Mouse (Mus musculus): ENCODE results near the gene Retn. TPM values are rescaled to one million over a fixed set of nuclear protein-coding genes. Genes with fewer than 3 reads are reported as not detected.

The Retn gene
- polyA plus RNA-seq, 2 experiments from 2014 or later = not detected

DNA sequence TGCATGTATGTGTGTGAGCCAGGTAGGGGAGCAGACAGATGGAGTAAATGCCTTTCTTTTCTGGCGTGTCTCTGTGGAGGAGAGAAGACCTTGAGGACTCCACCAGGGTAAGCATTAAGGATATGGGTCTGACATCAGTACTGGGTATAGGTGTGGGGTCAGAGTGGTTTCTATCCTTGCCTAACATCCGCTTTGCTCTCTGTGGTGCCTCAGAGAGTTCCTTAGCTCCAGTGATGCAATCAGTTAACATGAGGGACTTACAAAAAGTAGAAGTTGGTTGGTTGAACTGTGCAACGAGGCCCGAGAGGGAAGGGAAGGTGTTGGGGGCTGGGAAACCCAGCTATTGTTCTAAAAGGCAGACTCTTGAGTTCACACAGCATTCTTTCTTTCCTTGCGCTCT lies 8.8 kb downstream of the Retn start:
- ATAC-seq = no peak

DNA sequence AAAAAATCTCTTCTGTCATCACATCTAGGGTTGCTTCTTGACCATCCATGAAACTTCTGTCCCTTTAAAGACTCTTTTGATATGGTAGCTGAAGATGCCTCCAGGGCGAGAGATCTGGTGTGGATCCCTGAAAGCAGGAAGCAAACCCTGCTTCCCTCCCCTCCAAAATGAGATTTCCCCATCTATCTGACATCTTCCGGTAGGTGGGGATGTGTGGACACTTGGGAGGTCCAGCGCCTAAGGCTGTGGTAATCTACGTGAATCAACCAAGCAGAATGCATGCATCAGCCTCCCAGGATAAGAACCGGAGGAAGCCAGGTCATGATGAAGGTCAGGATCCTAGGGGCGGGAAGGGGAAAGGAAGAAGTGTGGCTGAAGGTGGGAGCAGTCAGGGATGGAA lies 9.9 kb downstream of the Retn start, which contains the start of gene Mcemp1:
Gene Mcemp1, plus strand, starts transcription at position 248 of the 400 bp plus-strand sequence.
- ATAC-seq = no peak

DNA sequence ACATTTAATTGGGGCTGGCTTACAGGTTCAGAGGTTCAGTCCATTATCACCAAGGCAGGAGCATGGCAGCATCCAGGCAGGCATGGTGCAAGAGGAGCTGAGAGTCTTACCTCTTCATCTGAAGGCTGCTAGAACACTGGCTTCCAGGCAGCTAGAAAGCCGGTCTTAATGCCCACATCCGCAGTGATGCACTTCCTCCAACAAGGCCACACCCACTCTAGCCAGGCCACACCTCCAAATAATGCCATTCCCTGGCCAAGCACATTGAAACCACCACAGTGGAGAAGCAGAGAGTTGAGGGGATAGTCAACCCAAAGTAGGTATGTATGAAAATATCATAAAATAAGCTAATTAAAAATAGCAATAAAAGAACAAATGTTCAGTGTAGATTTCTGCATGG lies 14.8 kb downstream of the Retn start:
- peak; percentile 41 for ATAC-seq

DNA sequence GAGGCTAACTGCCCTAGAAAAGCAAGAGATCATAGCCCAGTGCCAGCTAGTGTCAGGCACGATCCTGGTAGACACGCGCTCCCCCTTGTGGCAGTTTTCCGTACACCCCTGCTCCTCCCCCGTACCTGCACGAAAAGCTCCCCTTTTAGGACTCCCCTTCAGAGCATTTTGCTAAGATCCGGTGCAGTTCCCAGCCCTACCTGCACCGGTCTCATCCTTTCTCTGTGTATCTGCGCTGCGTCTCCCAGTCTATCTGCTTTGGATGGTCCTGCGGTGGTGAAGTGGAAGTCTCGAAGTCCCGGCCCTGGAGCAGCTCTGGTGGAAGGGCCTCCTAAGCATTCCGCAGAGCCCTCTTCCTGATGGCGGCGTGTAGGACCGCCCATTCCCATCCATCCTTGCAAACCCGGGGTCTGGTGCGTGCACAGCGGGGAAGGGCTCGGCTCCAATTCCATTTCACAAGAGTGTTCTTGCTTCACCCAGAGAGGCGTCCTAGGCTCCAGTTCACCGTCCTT lies 16.5 kb downstream of the Retn start, which contains the start of gene Fcor:
Gene Fcor, minus strand, starts transcription at position 383 of the 512 bp plus-strand sequence.
- ATAC-seq = peak; percentile 67

DNA sequence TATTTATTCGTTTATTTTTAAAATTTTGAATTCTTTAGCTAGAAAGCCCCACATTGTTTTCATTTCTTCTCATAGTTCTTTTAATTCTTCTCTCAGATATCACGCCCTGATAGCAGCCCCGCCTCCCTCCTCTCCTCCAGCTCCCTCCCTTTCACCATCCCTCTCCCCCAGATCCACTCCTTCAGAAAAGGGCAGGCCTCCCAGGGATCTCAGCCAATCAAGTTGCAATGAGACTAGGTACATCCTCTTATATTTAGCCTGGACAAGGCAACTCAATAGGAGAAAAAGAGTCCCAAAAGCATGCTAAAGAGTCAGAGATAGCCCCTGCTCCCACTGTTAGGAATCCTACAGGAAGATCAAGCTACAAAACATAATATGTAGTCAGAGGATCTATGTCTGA lies 19.1 kb downstream of the Retn start:
- ATAC-seq = no peak

DNA sequence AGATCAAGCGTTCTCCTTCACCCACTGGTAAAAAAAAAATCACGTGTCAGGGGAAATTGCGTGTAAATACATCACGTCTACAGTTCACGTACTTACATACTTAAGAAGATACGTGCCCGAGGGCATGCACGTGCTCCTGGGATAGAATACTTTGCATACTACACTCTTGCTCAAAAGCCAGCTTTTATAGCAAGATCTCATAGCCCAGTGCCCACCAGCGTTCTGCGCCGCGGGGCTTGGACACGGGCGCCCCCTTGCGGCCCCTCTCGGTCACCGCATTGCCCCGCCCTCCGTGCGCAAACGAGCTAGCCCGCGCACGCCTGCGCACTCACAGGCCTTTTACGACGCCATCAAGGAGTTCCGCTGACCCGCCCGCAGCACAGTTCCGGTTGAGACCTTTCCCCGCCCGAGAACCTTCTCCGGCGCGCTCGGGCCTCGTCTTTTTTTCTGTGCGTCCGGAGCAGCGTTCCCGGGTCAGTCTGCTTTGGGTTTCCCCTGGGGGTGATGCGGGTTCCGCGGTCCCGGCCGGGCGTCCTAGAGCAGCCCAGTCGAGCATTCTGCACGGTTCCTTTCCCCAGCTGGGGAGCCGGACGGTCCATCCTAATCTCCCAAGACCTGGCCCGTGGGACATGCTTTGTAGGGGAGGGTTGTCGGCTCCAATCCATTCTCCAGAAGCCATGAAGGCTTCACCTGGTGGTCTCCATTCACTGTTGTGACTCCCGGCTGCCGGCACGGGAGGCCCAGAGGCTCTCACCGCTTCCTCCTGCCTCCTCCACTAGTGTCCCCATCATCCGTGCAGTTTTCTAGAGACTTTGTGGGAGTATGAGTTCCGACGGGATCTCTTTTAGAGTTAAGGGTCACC lies 20.8 kb downstream of the Retn start, which contains the start of gene Trappc5:
Gene Trappc5, plus strand, starts transcription at position 169 of the 862 bp plus-strand sequence.
- ATAC-seq = peak; percentile 82

DNA sequence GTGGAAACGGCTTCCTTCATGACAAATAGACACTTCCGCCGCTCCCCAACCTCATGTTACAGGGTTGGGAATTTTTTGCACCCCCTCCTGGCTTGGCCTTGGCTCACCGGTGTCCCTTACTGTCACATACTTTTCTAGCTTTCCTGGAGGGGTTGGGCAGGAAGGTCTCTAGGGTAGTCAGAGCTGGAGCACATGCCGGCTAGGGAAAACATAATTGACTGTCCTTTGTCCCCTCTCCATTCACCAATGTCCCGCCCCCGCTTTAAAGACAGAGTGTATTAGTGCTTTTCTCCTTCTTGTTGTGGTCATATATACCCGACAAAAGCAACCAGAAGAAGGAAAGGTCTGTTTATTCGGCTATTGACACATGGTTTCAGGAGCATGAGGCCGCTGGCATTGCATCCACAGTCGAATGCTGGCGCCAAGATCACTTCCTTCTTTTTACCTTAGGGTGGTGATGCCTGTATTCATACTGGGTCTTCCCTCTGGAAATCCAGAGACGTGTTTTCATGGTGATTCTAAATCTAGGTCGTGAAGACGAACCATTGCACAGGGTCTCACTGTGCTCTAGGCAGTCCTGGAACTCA lies 21.5 kb downstream of the Retn start:
- no peak for ATAC-seq

DNA sequence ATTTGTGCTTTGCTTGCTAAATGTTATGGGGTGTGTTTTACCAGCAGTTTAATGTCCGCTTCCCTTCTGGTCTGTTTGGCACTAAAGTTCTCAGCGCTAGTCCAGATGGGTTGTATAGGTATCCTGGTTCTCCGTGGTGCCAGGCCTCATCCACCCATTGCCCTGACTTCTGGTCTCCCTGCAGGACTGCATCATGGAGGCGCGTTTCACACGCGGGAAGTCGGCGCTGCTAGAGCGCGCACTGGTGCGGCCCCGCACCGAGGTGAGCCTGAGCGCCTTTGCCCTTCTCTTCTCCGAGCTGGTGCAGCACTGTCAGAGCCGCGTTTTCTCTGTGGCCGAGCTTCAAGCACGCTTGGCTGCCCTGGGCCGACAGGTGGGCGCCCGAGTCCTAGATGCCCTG lies 23.3 kb downstream of the Retn start:
- no peak for ATAC-seq

DNA sequence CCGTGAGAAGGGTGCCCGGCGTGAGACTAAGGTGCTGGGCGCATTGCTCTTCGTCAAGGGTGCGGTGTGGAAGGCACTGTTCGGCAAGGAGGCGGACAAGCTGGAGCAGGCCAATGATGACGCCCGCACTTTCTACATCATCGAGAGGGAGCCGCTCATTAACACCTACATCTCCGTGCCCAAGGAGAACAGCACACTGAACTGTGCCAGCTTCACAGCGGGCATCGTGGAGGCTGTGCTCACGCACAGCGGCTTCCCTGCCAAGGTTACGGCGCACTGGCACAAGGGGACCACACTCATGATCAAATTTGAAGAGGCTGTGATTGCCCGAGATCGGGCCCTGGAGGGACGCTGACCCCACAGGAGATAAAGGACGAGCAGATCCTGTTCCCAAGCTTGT lies 23.7 kb downstream of the Retn start:
- ATAC-seq = no peak

DNA sequence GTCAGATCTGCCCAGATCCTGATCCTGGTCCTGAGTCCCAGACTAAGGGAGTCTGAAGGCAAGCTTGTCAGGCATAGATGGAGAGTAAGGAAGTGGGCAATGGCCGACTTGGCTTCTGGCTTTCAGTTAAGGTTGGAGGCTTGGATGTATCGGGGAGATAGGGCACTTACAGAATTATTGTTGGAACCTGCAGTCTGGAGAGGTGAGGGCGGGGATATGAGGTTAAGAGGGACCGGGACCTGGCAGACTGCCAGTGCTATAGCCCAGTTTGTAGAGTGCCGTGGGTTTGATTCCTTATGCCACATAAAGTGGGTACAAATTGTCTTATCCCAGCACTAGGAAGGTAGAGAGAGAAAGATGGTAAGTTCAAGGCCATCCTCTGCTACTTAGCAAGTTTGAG lies 24.1 kb downstream of the Retn start:
- no peak for ATAC-seq

DNA sequence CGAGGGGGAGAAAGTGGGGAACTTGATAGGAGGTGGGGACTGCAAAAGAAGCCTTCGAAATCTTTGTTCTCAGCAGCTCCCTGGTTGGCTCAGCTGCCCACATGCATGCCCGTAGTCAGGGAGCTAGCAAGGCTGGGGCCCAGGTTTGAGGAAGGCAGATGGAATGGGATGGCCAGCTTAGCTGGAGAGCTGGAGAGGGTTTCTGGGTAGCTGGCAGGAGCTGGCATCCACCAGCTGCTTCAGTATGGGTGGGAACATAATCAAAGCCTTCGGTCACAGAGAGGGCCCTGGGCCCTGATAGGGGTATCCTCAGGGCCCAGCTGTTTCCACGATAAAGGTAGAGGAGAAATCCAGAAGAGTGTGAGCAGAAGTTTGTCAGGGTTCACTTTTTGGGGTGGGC lies 26.9 kb downstream of the Retn start:
- no peak for ATAC-seq

DNA sequence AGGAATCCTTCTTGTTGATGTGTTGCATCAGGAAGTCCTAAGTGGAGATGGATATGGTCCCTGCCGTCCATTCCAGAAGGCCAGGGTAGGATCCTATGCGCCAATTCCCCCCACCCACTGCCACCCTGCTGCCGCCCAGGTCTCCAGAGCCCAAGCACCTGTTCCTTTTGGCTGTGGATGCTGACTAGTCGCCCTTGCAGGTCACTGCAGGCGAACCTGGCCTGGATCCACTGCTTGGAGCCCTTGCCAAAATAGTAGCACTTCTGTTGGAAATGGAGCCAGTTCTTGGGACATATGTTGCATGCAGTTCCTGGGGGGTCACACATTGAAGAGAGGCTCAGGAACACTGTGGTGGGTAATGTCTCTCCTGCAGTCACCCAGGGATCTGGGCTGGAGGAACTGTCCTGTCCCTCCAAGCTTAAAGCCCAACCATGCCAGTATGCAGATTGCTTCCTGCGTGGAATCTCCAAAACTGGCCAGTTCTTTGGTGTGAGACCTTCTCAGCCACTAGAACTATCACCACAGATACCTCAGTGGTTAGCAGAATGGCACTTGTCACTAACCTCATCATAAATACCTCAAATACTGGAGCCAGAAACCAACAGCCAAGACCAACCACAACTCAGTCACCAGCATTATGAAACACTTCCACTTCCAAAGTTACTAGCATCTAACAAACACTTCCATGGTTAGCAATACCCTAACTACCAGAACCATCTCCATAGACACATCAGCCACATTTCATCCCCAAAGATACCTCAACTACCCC lies 28.0 kb downstream of the Retn start:
- ATAC-seq = no peak

DNA sequence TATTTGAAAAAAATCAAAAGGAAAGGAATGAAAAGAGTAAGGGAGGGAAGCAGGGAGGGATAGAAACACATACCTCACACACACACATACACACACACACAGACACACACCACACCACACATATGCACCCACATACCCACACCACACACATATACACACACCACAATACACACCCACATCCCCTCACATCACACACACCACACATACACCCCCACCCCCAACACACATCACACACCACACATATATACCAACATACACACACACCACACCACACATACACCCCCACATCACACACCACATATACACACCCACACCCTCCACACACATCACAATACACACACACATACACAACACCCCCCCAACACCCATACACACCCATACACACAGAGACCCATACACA lies 29.0 kb downstream of the Retn start:
- no peak for ATAC-seq

DNA sequence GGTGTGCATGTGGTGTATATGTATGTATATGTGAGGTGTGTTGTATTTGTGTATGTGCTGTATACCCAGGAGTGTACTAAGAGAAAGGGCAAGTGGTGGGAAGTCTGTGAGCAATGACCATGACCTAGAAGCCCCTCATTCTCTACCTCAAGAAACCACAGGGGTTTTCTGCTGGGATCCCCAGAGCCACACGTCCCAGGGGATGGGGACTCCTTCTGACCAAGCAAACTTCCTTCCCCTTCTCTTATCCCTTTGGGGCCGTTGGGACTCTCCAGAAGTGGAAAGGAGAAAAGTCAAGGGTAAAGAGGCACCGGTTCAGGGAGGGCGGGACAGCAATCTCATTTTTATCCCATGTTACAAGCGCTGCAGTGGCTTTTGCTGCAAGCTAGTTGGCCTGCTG lies 29.9 kb downstream of the Retn start:
- no peak for ATAC-seq

DNA sequence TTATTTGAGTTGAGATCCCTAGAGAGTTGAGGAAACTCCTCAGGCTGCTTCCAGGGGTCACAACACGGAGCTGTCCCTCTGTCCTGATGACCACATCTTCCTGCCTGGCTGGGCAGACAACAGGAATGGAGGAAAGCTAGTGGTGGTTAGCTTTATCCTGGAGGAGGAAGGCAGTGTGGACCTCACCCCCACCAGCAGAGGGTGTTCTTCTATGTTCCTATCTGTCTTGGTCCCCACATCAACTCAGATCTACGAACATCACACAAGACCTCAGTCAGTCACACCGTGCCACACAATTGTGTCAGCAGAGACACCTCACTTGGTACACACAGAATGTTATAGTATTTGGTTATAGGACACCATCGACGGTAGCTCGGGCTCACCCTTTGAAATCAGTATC lies 32.0 kb downstream of the Retn start:
- no peak for ATAC-seq

DNA sequence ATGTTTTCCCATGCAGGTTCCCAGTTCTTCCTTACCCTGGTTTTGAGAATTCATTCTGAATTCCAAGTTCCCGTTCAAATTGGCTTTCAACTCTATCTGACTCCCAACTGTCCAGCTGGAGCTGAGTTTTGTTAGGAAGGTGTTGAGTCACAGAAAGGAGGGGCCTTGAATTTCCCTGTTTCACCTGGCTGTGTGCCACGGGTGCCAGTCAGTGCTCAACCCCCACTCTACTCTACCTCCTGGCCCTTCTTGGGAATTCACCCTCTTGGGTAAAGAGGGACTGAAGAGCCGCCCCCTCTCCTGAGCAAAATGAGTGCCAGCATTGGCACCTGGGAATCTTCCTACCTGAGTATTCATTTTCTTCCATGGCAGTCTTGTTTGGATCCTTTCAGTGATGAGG lies 35.2 kb downstream of the Retn start:
- no peak for ATAC-seq

DNA sequence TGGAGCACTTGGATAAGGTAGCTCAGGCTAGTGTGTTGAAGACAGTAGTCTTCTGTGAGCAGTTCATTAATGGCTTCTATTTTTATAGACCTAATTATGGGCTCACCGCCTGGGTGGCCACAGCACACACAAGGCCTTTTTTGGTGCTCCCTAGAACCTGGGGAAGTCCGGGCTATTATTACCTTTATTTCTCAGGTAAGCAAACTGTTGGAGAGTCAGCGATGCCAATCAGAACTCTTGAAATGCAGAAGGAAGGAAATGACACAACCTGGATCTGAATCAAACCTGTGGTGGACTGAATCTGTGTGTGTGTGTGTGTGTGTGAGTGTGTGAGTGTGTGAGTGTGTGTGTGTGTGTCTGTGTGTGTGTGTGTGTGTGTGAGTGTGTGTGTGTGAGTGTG lies 38.6 kb downstream of the Retn start, which contains the start of gene Fcer2a:
Gene Fcer2a, minus strand, starts transcription at position 55 of the 400 bp plus-strand sequence.
- ATAC-seq = no peak

DNA sequence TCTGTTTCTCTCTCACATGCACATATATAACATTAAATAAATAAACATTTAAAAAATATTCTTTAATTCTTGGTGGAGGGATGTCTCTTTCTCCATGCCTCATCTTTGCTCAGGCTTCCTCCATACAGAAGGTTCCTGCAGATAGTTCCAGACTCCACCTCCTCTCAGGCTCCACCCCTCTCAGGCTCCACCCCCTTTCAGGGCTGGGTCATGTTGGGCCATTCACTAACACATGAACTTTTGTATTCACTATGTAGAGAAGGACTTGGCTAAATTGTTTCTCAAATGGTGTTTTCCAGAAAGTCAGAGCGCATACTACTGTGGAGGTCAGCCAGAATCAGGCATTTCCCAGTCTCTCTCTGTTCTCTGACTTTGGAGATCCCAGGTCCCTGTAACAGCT lies 45.9 kb downstream of the Retn start:
- no peak for ATAC-seq

DNA sequence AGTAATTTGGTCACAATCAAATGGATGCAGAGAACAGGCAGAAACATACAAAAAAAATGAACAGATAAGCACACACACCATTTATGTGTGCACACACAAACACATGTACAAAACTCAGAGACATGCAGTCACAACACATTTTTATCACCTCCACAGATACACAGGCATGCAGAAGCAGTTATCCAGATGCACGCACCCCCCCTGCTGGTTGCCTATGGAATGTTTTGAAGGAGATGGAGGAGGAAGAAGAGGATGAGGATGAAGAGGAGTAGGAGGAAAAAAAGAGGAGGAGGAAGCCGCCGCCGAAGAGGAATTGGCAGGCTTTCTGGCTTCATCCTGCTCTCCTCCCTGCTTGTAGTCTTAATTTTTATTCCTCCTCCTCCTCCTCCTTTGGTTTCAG lies 50.1 kb downstream of the Retn start:
- no peak for ATAC-seq

DNA sequence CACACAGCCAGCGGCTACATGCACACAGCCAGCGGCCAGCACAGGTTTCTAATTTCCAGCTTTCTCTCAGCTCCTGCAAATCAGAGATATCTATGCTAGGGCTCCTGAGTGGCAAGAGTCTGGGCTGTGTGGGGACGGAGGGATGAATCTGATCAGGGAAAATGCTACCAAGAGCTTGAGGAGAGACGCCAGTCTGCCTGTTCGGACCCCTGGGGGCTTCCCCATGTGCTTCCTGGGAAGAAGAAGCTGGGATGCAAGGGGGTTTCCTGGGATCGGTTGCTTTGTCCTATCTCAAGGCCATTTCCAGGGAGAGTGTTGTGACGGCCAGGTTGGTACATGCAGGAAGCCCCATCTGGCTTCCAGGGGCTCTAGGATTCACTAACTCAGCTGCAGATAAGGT lies 52.0 kb downstream of the Retn start:
- no peak for ATAC-seq
